Mouse (Mus musculus) gastrocnemius, adult 8-10 months (tissue): ENCODE data around the gene Gm49354. TPM values are rescaled to one million over a fixed set of nuclear protein-coding genes. Genes with fewer than 3 reads are reported as not detected.
"Not testable (repeated sequence)": the region's sequence is repeated elsewhere in the genome, so short reads cannot be mapped to it uniquely, and the experiment has no call there.

ENCODE experiments used
- DNase-seq, 2 experiments: peaks; one replicate each; pipeline ENCODE4 v3.0.0; 2022; ENCODE audit warnings: low spot score in 2 of 2
- total RNA-seq, 4 experiments: library from RNA; stranded (reverse); gene quantifications; 2 replicates each; pipeline ENCODE4 v1.2.4; 2022

Gm49354 gene
- total RNA-seq, 4 experiments from 2014 or later, result not detected

GRCm38 (mm10) chr13:59711984-59712383 lies 70.1 kb downstream of the Gm49354 start, which contains the start of gene Spata31d1b:
Gene Spata31d1b (plus strand): TSS chr13:59712284.
- not testable (repeated sequence) for DNase-seq

DNA sequence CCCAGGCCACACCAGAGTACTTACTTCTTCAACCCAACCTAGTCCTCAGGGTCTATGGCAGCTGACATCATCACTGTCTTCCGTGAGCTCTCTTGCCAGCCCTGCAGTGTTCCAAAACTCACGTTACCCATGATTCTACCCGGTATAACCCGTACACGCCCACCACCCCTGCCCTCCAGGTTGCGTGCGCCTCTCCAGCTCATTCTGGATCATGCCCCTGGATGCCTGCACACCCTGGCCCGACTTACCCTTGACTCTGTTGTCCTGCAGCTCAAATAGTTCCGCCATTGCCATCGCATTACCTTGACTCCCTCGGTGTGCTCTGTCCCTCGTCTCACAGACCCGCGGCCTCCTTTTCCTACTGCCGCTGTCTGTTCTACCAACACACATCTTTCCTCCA lies 71.8 kb downstream of the Gm49354 start, which contains the start of gene Spata31d1a:
Gene Spata31d1a, minus strand, starts transcription at position 101 of the 400 bp plus-strand sequence.
- no peak for DNase-seq

Other genes starting within 250 kb of the Gm49354 start
- 10 to 100 TPM; 77.0 to 85.2 (median 83.0) TPM for gene Agtpbp1, start 197.0 kb downstream of the Gm49354 start, total RNA-seq
- gene Naa35, start 197.0 kb downstream of the Gm49354 start, total RNA-seq, result 10 to 100 TPM; 29.0 to 38.6 (median 35.3) TPM
- gene Golm1, start 106.4 kb downstream of the Gm49354 start, total RNA-seq, result 1 to 10 TPM; 5.5 to 9.3 (median 7.5) TPM
- not detected for gene 4921517D22Rik, start 88.1 kb downstream of the Gm49354 start, total RNA-seq
- not detected for gene Spata31d1a, start 71.9 kb downstream of the Gm49354 start, total RNA-seq
- not detected for gene Spata31d1b, start 70.0 kb downstream of the Gm49354 start, total RNA-seq
- not detected for gene Spata31d1d, start 50.5 kb downstream of the Gm49354 start, total RNA-seq
- under 1 TPM in 2 of 4 experiments, not detected in 2; 0.10 to 0.12 TPM for gene 1700014D04Rik, start 35.5 kb downstream of the Gm49354 start, total RNA-seq
- gene Isca1, start 12.4 kb downstream of the Gm49354 start, total RNA-seq, result 100 to 1,000 TPM; 159 to 209 (median 180) TPM
- gene Tut7, start 40.9 kb upstream of the Gm49354 start, total RNA-seq, result 10 to 100 TPM; 28.7 to 42.3 (median 34.5) TPM